Mouse (Mus musculus): ENCODE data around the gene Sh3kbp1. TPM values are rescaled to one million over a fixed set of nuclear protein-coding genes. Genes with fewer than 3 reads are reported as not detected.

Gene Sh3kbp1
- polyA plus RNA-seq, 2 experiments, result 4.0 to 9.9 TPM

- no peak overlapping the region for H3K27ac ChIP-seq
- no peak overlapping the region for H3K9ac ChIP-seq (replicated peaks)
- H3K36me3 ChIP-seq (replicated peaks; ENCODE audit: control insufficient read depth, insufficient read depth, low read depth), result no peaks in the 10 kb centered on the region
- no peaks in the 10 kb centered on the region for H3K4me1 ChIP-seq (replicated peaks; ENCODE audit: control insufficient read depth in 2 of 2, insufficient read depth in 2 of 2, low read length in 1 of 2)
- H3K4me3 ChIP-seq (ENCODE audit: insufficient read depth in 1 of 2, low read depth in 2 of 2, low read length in 2 of 2), result no peak overlapping the region
- no peaks in the 10 kb centered on the region for H3K9me3 ChIP-seq (ENCODE audit: control insufficient read depth, low read length)
- H3K4me2 ChIP-seq (ENCODE audit: low read depth), result no peak overlapping the region
- no peaks in the 10 kb centered on the region for H3K27me3 ChIP-seq (ENCODE audit: control insufficient read depth, insufficient read depth, low read length)
- TF ChIP-seq CTCF (IDR thresholded peaks at IDR 0.05; ENCODE audit: low read depth) (no peak), EP300 (IDR thresholded peaks at IDR 0.05; ENCODE audit: low read depth) (no peak)
- DNase-seq (ENCODE audit: low read depth in 3 of 3, low spot score in 3 of 3), result no peak
- WGBS (ENCODE audit: insufficient replicate concordance), result 48% methylated on average over 2 of the region's 2 CpGs
- no peak for ATAC-seq (ENCODE audit: insufficient read depth)
Measured at GRCm38 (mm10) chrX:159899121-159899520, 272.0 kb downstream of the Sh3kbp1 start.

DNA sequence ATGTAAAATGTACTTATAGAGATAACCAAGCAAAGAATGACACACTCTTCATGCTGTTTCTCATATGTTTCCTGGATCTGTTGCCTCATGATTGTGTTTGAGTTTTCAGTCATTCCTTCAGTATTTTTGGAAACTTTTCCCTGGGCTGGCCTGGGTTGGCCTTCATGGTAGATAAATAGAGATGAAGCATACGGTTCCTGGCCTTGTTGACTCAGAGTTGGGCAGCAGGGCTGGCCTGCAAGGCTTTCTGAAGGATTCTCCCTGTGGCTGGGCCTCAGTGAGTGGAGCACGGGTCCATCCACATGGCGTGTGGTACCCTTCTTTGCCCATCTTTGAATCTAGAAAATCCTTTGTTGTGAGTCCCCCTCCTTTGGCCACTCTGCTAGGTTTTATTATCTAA lies 276.3 kb downstream of the Sh3kbp1 start:
- no peaks in the 10 kb centered on the region for H3K27me3 ChIP-seq (ENCODE audit: control insufficient read depth, insufficient read depth, low read length)
- H3K4me1 ChIP-seq (replicated peaks; ENCODE audit: control insufficient read depth in 2 of 2, insufficient read depth in 2 of 2, low read length in 1 of 2), result no peaks in the 10 kb centered on the region
- H3K27ac ChIP-seq, result no peak overlapping the region
- WGBS (ENCODE audit: insufficient replicate concordance), result 67% methylated on average over 3 of the region's 3 CpGs
- ATAC-seq (ENCODE audit: insufficient read depth) (no peak), DNase-seq (ENCODE audit: low read depth in 3 of 3, low spot score in 3 of 3) (no peak)
- H3K9me3 ChIP-seq (ENCODE audit: control insufficient read depth, low read length), result no peaks in the 10 kb centered on the region
- H3K36me3 ChIP-seq (replicated peaks; ENCODE audit: control insufficient read depth, insufficient read depth, low read depth), result no peaks in the 10 kb centered on the region
- H3K4me2 ChIP-seq (ENCODE audit: low read depth), result no peak overlapping the region
- H3K4me3 ChIP-seq (ENCODE audit: insufficient read depth in 1 of 2, low read depth in 2 of 2, low read length in 2 of 2), result no peak overlapping the region
- no peak overlapping the region for H3K9ac ChIP-seq (replicated peaks)
- TF ChIP-seq EP300 (IDR thresholded peaks at IDR 0.05; ENCODE audit: low read depth), result no peak
- TF ChIP-seq CTCF (IDR thresholded peaks at IDR 0.05; ENCODE audit: low read depth), result no peak

GRCm38 (mm10) chrX:159907703-159908102 lies 280.6 kb downstream of the Sh3kbp1 start:
- H3K27ac ChIP-seq, result no peak overlapping the region
- 0 out of 4 replicates have a peak, but pooled peaks cover 0 to 2% of the 10 kb centered on the region in 2 experiments for H3K4me1 ChIP-seq (replicated peaks; ENCODE audit: control insufficient read depth in 2 of 2, insufficient read depth in 2 of 2, low read length in 1 of 2)
- no peaks in the 10 kb centered on the region for H3K36me3 ChIP-seq (replicated peaks; ENCODE audit: control insufficient read depth, insufficient read depth, low read depth)
- DNase-seq (ENCODE audit: low read depth in 3 of 3, low spot score in 3 of 3) (no peak), ATAC-seq (ENCODE audit: insufficient read depth) (no peak)
- TF ChIP-seq EP300 (IDR thresholded peaks at IDR 0.05; ENCODE audit: low read depth) (no peak), CTCF (IDR thresholded peaks at IDR 0.05; ENCODE audit: low read depth) (no peak)
- no peaks in the 10 kb centered on the region for H3K9me3 ChIP-seq (ENCODE audit: control insufficient read depth, low read length)
- no peak overlapping the region for H3K4me2 ChIP-seq (ENCODE audit: low read depth)
- no peak overlapping the region for H3K9ac ChIP-seq (replicated peaks)
- no peaks in the 10 kb centered on the region for H3K27me3 ChIP-seq (ENCODE audit: control insufficient read depth, insufficient read depth, low read length)
- no peak overlapping the region for H3K4me3 ChIP-seq (ENCODE audit: insufficient read depth in 1 of 2, low read depth in 2 of 2, low read length in 2 of 2)
- 29% methylated on average over 1 of the region's 1 CpGs for WGBS (ENCODE audit: insufficient replicate concordance)

- no peak overlapping the region for H3K4me2 ChIP-seq (ENCODE audit: low read depth)
- H3K36me3 ChIP-seq (replicated peaks; ENCODE audit: control insufficient read depth, insufficient read depth, low read depth), result no peaks in the 10 kb centered on the region
- H3K4me3 ChIP-seq (ENCODE audit: insufficient read depth in 1 of 2, low read depth in 2 of 2, low read length in 2 of 2), result no peak overlapping the region
- H3K4me1 ChIP-seq (replicated peaks; ENCODE audit: control insufficient read depth in 2 of 2, insufficient read depth in 2 of 2, low read length in 1 of 2), result 0 out of 4 replicates have a peak, but pooled peaks cover 0 to 2% of the 10 kb centered on the region in 2 experiments
- DNase-seq (ENCODE audit: low read depth in 3 of 3, low spot score in 3 of 3) (peak in 2 of 3 experiments; percentile 0 to 1), ATAC-seq (ENCODE audit: insufficient read depth) (no peak)
- H3K27ac ChIP-seq, result no peak overlapping the region
- H3K9me3 ChIP-seq (ENCODE audit: control insufficient read depth, low read length), result no peaks in the 10 kb centered on the region
- no peak overlapping the region for H3K9ac ChIP-seq (replicated peaks)
- no peak for TF ChIP-seq EP300 (IDR thresholded peaks at IDR 0.05; ENCODE audit: low read depth)
- no peak for TF ChIP-seq CTCF (IDR thresholded peaks at IDR 0.05; ENCODE audit: low read depth)
- no peaks in the 10 kb centered on the region for H3K27me3 ChIP-seq (ENCODE audit: control insufficient read depth, insufficient read depth, low read length)
- WGBS (ENCODE audit: insufficient replicate concordance), result 33% methylated on average over 6 of the region's 6 CpGs
Measured at GRCm38 (mm10) chrX:159909446-159910277, 282.6 kb downstream of the Sh3kbp1 start.

DNA sequence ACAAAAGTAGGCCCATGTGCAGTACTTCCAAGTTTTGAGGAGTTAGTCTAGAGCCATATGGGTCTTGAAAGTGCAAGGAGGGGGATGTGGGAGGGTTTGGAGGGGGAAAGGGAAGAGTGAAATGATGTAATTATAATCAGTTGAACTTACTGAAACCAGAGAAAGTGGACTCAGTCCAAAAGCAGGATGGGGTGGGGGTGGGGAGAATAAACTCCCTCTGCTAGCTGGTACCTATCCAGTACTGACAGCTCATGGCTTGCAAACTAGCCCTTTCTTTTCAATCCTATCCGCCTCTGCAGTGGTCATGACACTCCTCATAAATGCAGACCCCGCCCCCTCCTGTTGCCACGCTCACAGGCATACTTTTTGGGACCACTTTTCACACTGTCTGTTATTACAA lies 283.5 kb downstream of the Sh3kbp1 start:
- H3K27me3 ChIP-seq (ENCODE audit: control insufficient read depth, insufficient read depth, low read length), result no peaks in the 10 kb centered on the region
- H3K27ac ChIP-seq, result no peak overlapping the region
- H3K9me3 ChIP-seq (ENCODE audit: control insufficient read depth, low read length), result no peaks in the 10 kb centered on the region
- 55% methylated on average over 3 of the region's 3 CpGs for WGBS (ENCODE audit: insufficient replicate concordance)
- no peaks in the 10 kb centered on the region for H3K36me3 ChIP-seq (replicated peaks; ENCODE audit: control insufficient read depth, insufficient read depth, low read depth)
- H3K4me2 ChIP-seq (ENCODE audit: low read depth), result no peak overlapping the region
- no peak overlapping the region for H3K4me3 ChIP-seq (ENCODE audit: insufficient read depth in 1 of 2, low read depth in 2 of 2, low read length in 2 of 2)
- DNase-seq (ENCODE audit: low read depth in 3 of 3, low spot score in 3 of 3) (no peak), ATAC-seq (ENCODE audit: insufficient read depth) (no peak)
- no peak overlapping the region for H3K9ac ChIP-seq (replicated peaks)
- 0 out of 4 replicates have a peak, but pooled peaks cover 0 to 2% of the 10 kb centered on the region in 2 experiments for H3K4me1 ChIP-seq (replicated peaks; ENCODE audit: control insufficient read depth in 2 of 2, insufficient read depth in 2 of 2, low read length in 1 of 2)
- TF ChIP-seq EP300 (IDR thresholded peaks at IDR 0.05; ENCODE audit: low read depth), result no peak
- TF ChIP-seq CTCF (IDR thresholded peaks at IDR 0.05; ENCODE audit: low read depth), result no peak

Data from liver, embryonic 14.5 days (tissue).